Mouse (Mus musculus) kidney, adult 2 months (tissue): Measurements from ENCODE around the gene Slc11a2.

ENCODE experiments used
- CTCF ChIP-seq: fragments of 200-500 bp; conservative IDR thresholded peaks from 2 replicates; pipeline ENCODE4 v1.5.1; 2011; ENCODE audit warnings: low read depth, mild to moderate bottlenecking, control low read depth, low read length, moderate library complexity, mixed read lengths; ENCODE audit not compliant: insufficient read depth, insufficient read length
- POLR2A ChIP-seq: fragments of 200-500 bp; IDR thresholded peaks from one replicate; pipeline ENCODE4 v1.6.1; 2011; ENCODE audit warnings: low read depth, low read length, control low read depth

DNA sequence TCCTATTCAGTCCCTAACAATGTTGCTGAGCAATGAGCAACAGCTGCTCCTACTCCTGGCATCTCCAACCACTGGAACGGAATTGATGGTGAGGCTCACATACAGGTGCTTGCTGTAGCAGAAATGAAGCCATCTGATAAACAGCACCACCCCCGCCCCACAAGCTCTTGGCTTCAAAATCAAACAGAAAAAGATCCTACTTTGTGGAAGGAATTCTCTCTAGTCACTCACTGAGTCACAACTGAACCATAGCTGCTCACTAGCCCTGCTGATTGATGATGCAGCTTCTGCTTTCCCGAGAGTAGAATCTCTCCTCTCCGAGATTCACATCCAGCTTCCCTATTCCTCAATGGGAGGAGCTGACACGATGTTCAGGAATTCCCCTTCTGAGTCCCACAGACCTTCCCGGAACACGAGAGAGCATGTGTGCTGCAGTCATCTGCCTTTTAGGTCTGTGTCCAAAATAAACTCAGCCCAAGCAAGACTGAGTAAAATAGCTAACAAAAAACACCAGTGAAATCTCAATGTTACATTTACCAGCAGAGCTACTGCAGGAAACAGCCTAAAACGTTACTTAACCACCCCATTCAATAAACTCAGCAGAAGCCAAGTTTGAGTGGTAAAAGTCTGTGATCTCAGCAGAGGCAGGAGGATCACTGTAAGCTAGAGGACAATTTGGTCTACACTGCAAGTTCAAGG, 3.7 kb downstream of the Slc11a2 start:
- TF ChIP-seq CTCF = no peak
- no peak for TF ChIP-seq POLR2A
